Comparison of ENCODE assay signal across 20 mouse cellular contexts in genomic region chr12:54208433-54209181, GRCm38 (mm10). TPM values are rescaled to one million over a fixed set of nuclear protein-coding genes. Genes with fewer than 3 reads are reported as not detected.
DNase-seq lines count a peak whose midpoint lies in the region; ATAC-seq and TF ChIP-seq lines count a peak whose summit lies in the region.
"Had no signal": no experiment of that assay in that cellular context is flagged by ENCODE, and none has a peak within 500 bp of the region (broad histone marks: within the 10 kb centered on the region; RNA-seq: fewer than 3 reads in every experiment).

No protein-coding gene starts in this region.

- WGBS in kidney, embryonic 14.5 days, result 32% methylated on average over 8 of the region's 8 CpGs
- WGBS in lung, embryonic 15.5 days, result 43% methylated on average over 8 of the region's 8 CpGs
- WGBS in lung, postnatal 0 days, result 51% methylated on average over 8 of the region's 8 CpGs
- WGBS in forebrain, embryonic 12.5 days, result 60% methylated on average over 8 of the region's 8 CpGs

- ATAC-seq in kidney, embryonic 14.5 days (ENCODE audit: low FRiP score, low TSS enrichment), result no peak
- ATAC-seq in lung, embryonic 15.5 days (ENCODE audit: borderline replicate concordance, extremely low read depth, low FRiP score, low TSS enrichment), result peak; percentile 61; the same call in 1 of the 2 replicates
- no peak for ATAC-seq in lung, postnatal 0 days
- no peak for ATAC-seq in forebrain, embryonic 12.5 days (ENCODE audit: low FRiP score)
- ATAC-seq: CD4-positive, CD25-positive, alpha-beta regulatory T cell, adult 4 months; forebrain, embryonic 15.5 days had no signal

- no peaks in the 10 kb centered on the region; the same call in 1 of the 2 replicates for H3K27me3 ChIP-seq in kidney, embryonic 14.5 days (ENCODE audit: control insufficient read depth, insufficient read depth, low read length)
- H3K27me3 ChIP-seq in lung, embryonic 15.5 days, result no peaks in the 10 kb centered on the region
- H3K27me3 ChIP-seq in lung, postnatal 0 days (replicated peaks; ENCODE audit: insufficient read depth, low read length), result no peaks in the 10 kb centered on the region
- no peaks in the 10 kb centered on the region for H3K27me3 ChIP-seq in myocyte (ENCODE audit: control insufficient read depth, insufficient read depth, insufficient read length)
- H3K27me3 ChIP-seq in forebrain, embryonic 12.5 days, result peaks cover 12% of the 10 kb centered on the region
- H3K27me3 ChIP-seq: embryonic facial prominence, embryonic 12.5 days; embryonic facial prominence, embryonic 15.5 days; forebrain, embryonic 15.5 days had no signal

- H3K36me3 ChIP-seq in kidney, embryonic 14.5 days (ENCODE audit: control insufficient read depth, insufficient read depth, low read length), result no peaks in the 10 kb centered on the region
- no peaks in the 10 kb centered on the region for H3K36me3 ChIP-seq in lung, embryonic 15.5 days
- H3K36me3 ChIP-seq in lung, postnatal 0 days (ENCODE audit: insufficient read depth, low read length), result no peaks in the 10 kb centered on the region
- H3K36me3 ChIP-seq in myocyte (ENCODE audit: control insufficient read depth, insufficient read depth), result no peaks in the 10 kb centered on the region
- no peaks in the 10 kb centered on the region for H3K36me3 ChIP-seq in forebrain, embryonic 12.5 days (replicated peaks)
- H3K36me3 ChIP-seq: embryonic facial prominence, embryonic 12.5 days; embryonic facial prominence, embryonic 15.5 days; forebrain, embryonic 15.5 days; heart, embryonic 10.5 days; hindbrain, embryonic 12.5 days had no signal

- H3K9me3 ChIP-seq in kidney, embryonic 14.5 days (ENCODE audit: control insufficient read depth, low read length), result no peaks in the 10 kb centered on the region
- no peaks in the 10 kb centered on the region for H3K9me3 ChIP-seq in lung, embryonic 15.5 days
- no peaks in the 10 kb centered on the region for H3K9me3 ChIP-seq in lung, postnatal 0 days (ENCODE audit: low read length)
- 0 out of 2 replicates have a peak, but pooled peaks cover 3% of the 10 kb centered on the region for H3K9me3 ChIP-seq in forebrain, embryonic 12.5 days
- H3K9me3 ChIP-seq: embryonic facial prominence, embryonic 12.5 days; embryonic facial prominence, embryonic 15.5 days; forebrain, embryonic 15.5 days; heart, embryonic 10.5 days; hindbrain, embryonic 12.5 days had no signal

- H3K79me2 ChIP-seq in myocyte (ENCODE audit: control insufficient read depth, insufficient read depth), result no peaks in the 10 kb centered on the region

- H3K4me3 ChIP-seq in kidney, embryonic 14.5 days (ENCODE audit: low read length), result no peak overlapping the region
- H3K4me3 ChIP-seq in lung, embryonic 15.5 days, result no peak overlapping the region
- H3K4me3 ChIP-seq in lung, postnatal 0 days (ENCODE audit: low read depth, low read length), result no peak overlapping the region
- no peak overlapping the region for H3K4me3 ChIP-seq in myocyte
- H3K4me3 ChIP-seq in forebrain, embryonic 12.5 days (replicated peaks), result no peak overlapping the region
- H3K4me3 ChIP-seq: embryonic facial prominence, embryonic 12.5 days; embryonic facial prominence, embryonic 15.5 days; forebrain, embryonic 15.5 days; heart, adult 2 months; heart, embryonic 10.5 days; hindbrain, embryonic 12.5 days had no signal

- H3K27ac ChIP-seq in kidney, embryonic 14.5 days (ENCODE audit: low read depth, low read length), result peak overlapping the region; percentile 10; the same call in 1 of the 2 replicates
- H3K27ac ChIP-seq in lung, embryonic 15.5 days, result peak overlapping the region; percentile 64
- no peak overlapping the region for H3K27ac ChIP-seq in lung, postnatal 0 days (ENCODE audit: low read length)
- H3K27ac ChIP-seq in forebrain, embryonic 12.5 days, result no peak overlapping the region
- H3K27ac ChIP-seq: embryonic facial prominence, embryonic 12.5 days; embryonic facial prominence, embryonic 15.5 days; forebrain, embryonic 15.5 days; heart, adult 2 months; heart, embryonic 10.5 days; hindbrain, embryonic 12.5 days had no signal

- H3K9ac ChIP-seq in kidney, embryonic 14.5 days (ENCODE audit: low read depth, low read length), result no peak overlapping the region
- no peak overlapping the region for H3K9ac ChIP-seq in lung, embryonic 15.5 days
- H3K9ac ChIP-seq in lung, postnatal 0 days (replicated peaks; ENCODE audit: low read depth), result no peak overlapping the region
- H3K9ac ChIP-seq in forebrain, embryonic 12.5 days, result no peak overlapping the region
- H3K9ac ChIP-seq: embryonic facial prominence, embryonic 12.5 days; embryonic facial prominence, embryonic 15.5 days; forebrain, embryonic 15.5 days; hindbrain, embryonic 12.5 days had no signal

- H3K4me2 ChIP-seq in kidney, embryonic 14.5 days (replicated peaks; ENCODE audit: low read depth, low read length), result no peak overlapping the region
- no peak overlapping the region for H3K4me2 ChIP-seq in lung, embryonic 15.5 days
- no peak overlapping the region for H3K4me2 ChIP-seq in lung, postnatal 0 days (replicated peaks; ENCODE audit: low read depth, low read length)
- H3K4me2 ChIP-seq in myocyte (ENCODE audit: low read depth), result peak overlapping the region; percentile 28
- no peak overlapping the region for H3K4me2 ChIP-seq in forebrain, embryonic 12.5 days
- H3K4me2 ChIP-seq: embryonic facial prominence, embryonic 12.5 days; embryonic facial prominence, embryonic 15.5 days; forebrain, embryonic 15.5 days; hindbrain, embryonic 12.5 days had no signal

- TF ChIP-seq CTCF in lung, postnatal 0 days (IDR thresholded peaks at IDR 0.05), result no peak

- H3ac ChIP-seq in myocyte (ENCODE audit: control insufficient read depth, insufficient read length), result no peak overlapping the region

- DNase-seq in kidney, postnatal 14 days, result no peak
- peak; percentile 35 for DNase-seq in kidney, postnatal 10 days
- no peak for DNase-seq in kidney, adult 9 months
- DNase-seq in lung, postnatal 0 days (ENCODE audit: low spot score), result no peak
- DNase-seq: cerebellum, adult 11 months; cerebellum, adult 2 months; cerebellum, adult 9-11 months; cerebellum, postnatal 25 days; gastrocnemius, postnatal 25 days; heart, adult 2 months had no signal

- H3K4me1 ChIP-seq in kidney, embryonic 14.5 days (ENCODE audit: control insufficient read depth, insufficient read depth, low read length), result peaks cover 4% of the 10 kb centered on the region; the same call in 1 of the 2 replicates
- peaks cover 11% of the 10 kb centered on the region for H3K4me1 ChIP-seq in lung, embryonic 15.5 days
- peaks cover 3% of the 10 kb centered on the region; the same call in 1 of the 2 replicates for H3K4me1 ChIP-seq in lung, postnatal 0 days (ENCODE audit: insufficient read depth, low read depth, low read length)
- peaks cover 5% of the 10 kb centered on the region; the same call in 1 of the 2 replicates for H3K4me1 ChIP-seq in forebrain, embryonic 12.5 days
- H3K4me1 ChIP-seq: embryonic facial prominence, embryonic 12.5 days had no signal

- no peak for TF ChIP-seq POLR2A in myocyte (IDR thresholded peaks at IDR 0.05; ENCODE audit: insufficient read length, low read depth)

- TF ChIP-seq EP300 in lung, postnatal 0 days (IDR thresholded peaks at IDR 0.05), result no peak

TF ChIP-seq in myocyte, 11 proteins besides CTCF, POLR2A, EP300 and RAD21:
- TF ChIP-seq USF1 (IDR thresholded peaks at IDR 0.05; ENCODE audit: low read depth) (no peak), MAX (IDR thresholded peaks at IDR 0.05; ENCODE audit: low read depth) (no peak), SRF (IDR thresholded peaks at IDR 0.05; ENCODE audit: control insufficient read depth, insufficient read length, low read depth) (no peak), REST (IDR thresholded peaks at IDR 0.05; ENCODE audit: insufficient read depth, insufficient read length) (no peak), CEBPB (IDR thresholded peaks at IDR 0.05; ENCODE audit: insufficient read depth, poor library complexity, severe bottlenecking) (no peak), E2F4 (IDR thresholded peaks at IDR 0.05; ENCODE audit: insufficient read depth) (no peak), MYOG (IDR thresholded peaks at IDR 0.05; ENCODE audit: control insufficient read depth in 1 of 3, insufficient read depth in 1 of 3, insufficient read length in 2 of 3, low read depth in 2 of 3) (peak in 2 of 3 experiments; percentile 45 to 46), MYOD1 (IDR thresholded peaks at IDR 0.05; ENCODE audit: control insufficient read depth in 1 of 3, insufficient read length in 2 of 3, low read depth in 2 of 3) (peak in 2 of 3 experiments; percentile 56 to 71), POLR2AphosphoS2 (IDR thresholded peaks at IDR 0.05; ENCODE audit: insufficient read length, low read depth) (no peak), TCF12 (IDR thresholded peaks at IDR 0.05; ENCODE audit: insufficient read depth, poor library complexity, severe bottlenecking) (peak; percentile 57), TCF3 (IDR thresholded peaks at IDR 0.05; ENCODE audit: insufficient read length, low read depth) (no peak)
TF ChIP-seq in myocyte: peak in this region for 3.

RNA-seq across cellular contexts. Expression of gene Egln3, which starts 4.9 kb away (rescaled TPM):
- 13.5 and 14.5 TPM in 2 replicates for polyA plus RNA-seq in kidney, embryonic 14.5 days (2014; fragmentation: Nextera tagmentation; extraction: Ambion mirVana)
- 21.1 and 21.5 TPM in 2 replicates for polyA plus RNA-seq in lung, embryonic 15.5 days (2015; fragmentation: Nextera tagmentation; extraction: Ambion mirVana)
- polyA plus RNA-seq in lung, postnatal 0 days (2015; fragmentation: Nextera tagmentation; extraction: Ambion mirVana), result 5.2 and 5.4 TPM in 2 replicates
- polyA plus RNA-seq in myocyte (2012; fragmentation: generic; extraction: Trizol), result 130 TPM
- polyA plus RNA-seq in forebrain, embryonic 12.5 days (2016; fragmentation: Nextera tagmentation; extraction: Ambion mirVana), result 3.8 and 3.9 TPM in 2 replicates

Comparison
In these comparisons a context has a peak if more than half of its experiments do, and no peak if none do; other contexts are left out.
1. H3K27ac ChIP-seq: peak in kidney, embryonic 14.5 days (single experiment) and lung, embryonic 15.5 days (single experiment); none in lung, postnatal 0 days (single experiment) and forebrain, embryonic 12.5 days (single experiment).